Mouse (Mus musculus): ENCODE measurements around the gene Olfr690. TPM values are rescaled to one million over a fixed set of nuclear protein-coding genes. Genes with fewer than 3 reads are reported as not detected.
"Not testable (repeated sequence)": the region's sequence is repeated elsewhere in the genome, so short reads cannot be mapped to it uniquely, and the experiment has no call there.

The Olfr690 gene
- polyA plus RNA-seq (2017; shearing (Covaris generic)) = not detected

DNA sequence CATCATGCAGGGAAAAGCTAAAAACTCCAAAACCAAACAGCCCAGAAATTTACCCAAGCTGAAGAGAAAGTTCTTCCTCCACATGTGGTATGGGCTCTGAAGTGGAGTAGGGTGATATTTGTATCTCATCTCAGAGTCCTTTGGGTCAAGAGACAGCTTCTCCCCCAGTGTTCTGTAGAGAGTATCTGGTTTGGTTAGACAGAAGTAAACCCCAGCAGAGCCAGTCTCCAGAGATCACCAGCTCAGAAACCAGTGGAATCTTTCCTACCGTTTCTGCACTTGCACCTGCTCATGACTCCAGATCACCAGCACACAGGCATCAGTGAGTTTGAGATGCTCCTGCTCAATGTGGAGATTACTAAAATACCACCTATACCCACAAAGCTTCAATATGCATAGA, at the start of gene Olfr690:
TSS of gene Olfr690 (minus strand) at position 101 of the 400 bp plus-strand sequence.
- no peak for ATAC-seq

- ATAC-seq = no peak
Observed at GRCm38 (mm10) chr7:105380329-105380728, 46.4 kb upstream of the Olfr690 start.

DNA sequence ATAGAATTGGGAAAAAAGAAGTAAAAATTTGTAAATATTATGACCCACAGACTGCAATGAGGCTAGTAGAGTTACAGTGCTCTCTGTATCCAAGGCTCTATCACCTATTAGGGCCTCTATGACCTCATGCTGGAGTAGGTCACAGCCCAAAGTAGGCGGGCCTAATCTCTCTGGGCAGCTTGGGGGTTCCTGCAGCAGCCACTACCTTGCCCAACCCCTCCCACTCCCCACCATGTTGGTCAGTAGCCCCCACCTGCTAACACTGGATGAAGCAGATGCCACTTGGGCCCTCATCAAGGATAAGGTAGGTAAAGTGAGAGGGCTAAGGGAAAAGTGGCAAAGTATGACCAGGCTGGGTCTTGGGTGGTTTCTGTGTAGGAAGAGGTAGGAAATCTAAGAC, 41.0 kb upstream of the Olfr690 start, which contains the start of gene Gm5901:
TSS of gene Gm5901 (plus strand) at position 173 of the 400 bp plus-strand sequence.
- ATAC-seq = no peak

DNA sequence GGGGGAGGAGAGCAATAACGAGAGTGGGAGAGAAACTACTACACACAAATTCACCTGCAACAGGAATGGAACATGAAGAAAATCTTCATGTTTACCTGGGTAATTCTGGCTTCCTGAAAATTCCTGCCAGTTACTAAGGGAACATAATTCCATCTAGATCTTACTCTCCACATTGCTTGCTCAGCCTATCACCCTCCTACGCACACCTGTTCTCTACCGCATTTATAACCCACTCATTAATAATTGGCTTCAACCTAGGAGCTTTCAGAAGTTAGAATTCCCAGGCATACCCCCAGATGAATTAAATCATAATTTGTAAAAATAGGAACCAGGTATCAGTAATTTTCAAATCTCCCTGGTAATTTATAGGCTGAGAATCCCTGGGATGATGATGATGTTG, 40.1 kb upstream of the Olfr690 start:
- no peak for ATAC-seq

GRCm38 (mm10) chr7:105373509-105373908, 39.6 kb upstream of the Olfr690 start:
- no peak for ATAC-seq

GRCm38 (mm10) chr7:105372912-105373311, 39.0 kb upstream of the Olfr690 start:
- no peak for ATAC-seq

DNA sequence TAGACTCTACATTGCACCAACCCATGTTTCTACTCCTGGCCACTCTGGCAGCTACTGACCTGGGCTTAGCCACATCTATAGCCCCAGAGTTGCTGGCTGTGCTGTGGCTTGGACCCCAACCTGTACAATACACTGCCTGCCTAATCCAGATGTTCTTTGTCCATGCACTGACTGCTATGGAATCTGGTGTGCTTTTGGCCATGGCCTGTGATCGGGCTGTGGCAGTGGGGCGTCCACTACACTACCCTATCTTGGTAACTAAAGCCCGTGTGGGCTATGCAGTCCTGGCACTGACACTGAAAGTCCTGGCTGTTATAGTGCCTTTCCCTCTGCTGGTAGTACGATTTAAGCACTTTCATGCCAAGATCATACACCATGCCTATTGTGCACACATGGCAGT, 34.6 kb upstream of the Olfr690 start:
- ATAC-seq = no peak

- no peak for ATAC-seq
Observed at GRCm38 (mm10) chr7:105367930-105368329, 34.0 kb upstream of the Olfr690 start, which contains the start of gene Olfr692. Gene Olfr692, plus strand, starts transcription at chr7:105368230.

DNA sequence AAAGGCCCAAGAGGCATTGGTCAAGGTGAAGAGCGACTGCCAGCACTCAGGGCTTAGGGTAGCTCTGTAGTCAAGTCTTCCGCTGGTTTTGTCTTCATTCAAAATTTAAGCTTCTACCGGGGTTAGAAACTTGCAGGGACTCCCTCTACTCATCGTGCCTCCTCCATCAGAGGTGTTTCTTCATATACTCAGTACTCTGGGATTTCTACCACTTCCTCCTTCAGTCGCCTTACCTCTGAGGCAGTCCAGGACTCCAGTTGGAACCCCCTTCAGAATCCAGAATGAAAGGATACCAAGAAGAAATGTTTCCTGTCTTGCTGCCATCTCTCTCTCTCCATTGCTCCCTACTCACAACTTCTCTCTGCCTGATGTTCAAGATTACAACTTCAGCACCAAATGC, 33.4 kb upstream of the Olfr690 start:
- no peak for ATAC-seq

- ATAC-seq = no peak
Observed at GRCm38 (mm10) chr7:105361713-105362112, 27.8 kb upstream of the Olfr690 start.

- not testable (repeated sequence) for ATAC-seq
Observed at GRCm38 (mm10) chr7:105356487-105356886, 22.6 kb upstream of the Olfr690 start.

GRCm38 (mm10) chr7:105356064-105356463, 22.2 kb upstream of the Olfr690 start:
- not testable (repeated sequence) for ATAC-seq

GRCm38 (mm10) chr7:105342752-105343151, 8.8 kb upstream of the Olfr690 start:
- ATAC-seq = no peak

DNA sequence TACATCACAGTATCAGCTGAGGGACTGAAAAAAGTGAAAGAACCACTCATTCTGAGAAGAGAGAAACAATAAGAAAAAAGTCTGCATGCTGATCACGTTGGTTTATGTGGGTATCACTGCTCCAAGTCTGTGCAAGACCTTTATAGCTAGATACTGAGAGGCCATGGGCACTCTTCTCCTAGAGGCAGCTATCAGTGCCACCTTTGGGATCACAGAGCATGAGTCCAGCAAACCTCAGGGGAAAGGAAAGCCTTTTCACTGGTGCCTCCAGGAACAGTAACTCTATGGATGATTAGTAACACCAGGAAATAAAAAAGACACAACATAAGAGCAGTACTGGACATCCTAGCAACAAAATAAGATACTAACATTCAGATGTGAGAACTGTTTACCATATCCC, 8.3 kb upstream of the Olfr690 start, which contains the start of gene Olfr691:
TSS of gene Olfr691 (minus strand) at position 101 of the 400 bp plus-strand sequence.
- no peak for ATAC-seq

DNA sequence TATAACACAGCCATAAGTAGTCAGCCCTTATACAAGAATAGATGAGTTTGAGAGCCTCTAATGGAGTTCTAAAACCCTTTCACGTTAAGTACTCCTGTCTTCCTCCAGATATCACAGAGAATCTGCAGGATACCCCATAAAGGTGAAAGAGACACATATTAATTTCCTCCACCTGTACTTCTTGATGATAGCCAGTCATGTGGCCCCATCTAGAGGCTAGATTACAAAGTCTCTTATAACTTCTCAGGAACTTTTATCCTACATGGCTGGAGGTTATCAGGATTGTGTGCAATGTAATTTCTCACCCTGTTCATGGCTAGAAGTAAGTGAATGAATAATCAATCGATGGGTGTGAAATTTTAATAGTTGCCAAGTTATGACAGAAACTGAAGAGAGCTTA, 8.6 kb downstream of the Olfr690 start:
- ATAC-seq = no peak

- no peak for ATAC-seq
Observed at GRCm38 (mm10) chr7:105310865-105311264, 23.0 kb downstream of the Olfr690 start, which contains the start of gene Olfr689. Gene Olfr689, plus strand, starts transcription at chr7:105311165.

DNA sequence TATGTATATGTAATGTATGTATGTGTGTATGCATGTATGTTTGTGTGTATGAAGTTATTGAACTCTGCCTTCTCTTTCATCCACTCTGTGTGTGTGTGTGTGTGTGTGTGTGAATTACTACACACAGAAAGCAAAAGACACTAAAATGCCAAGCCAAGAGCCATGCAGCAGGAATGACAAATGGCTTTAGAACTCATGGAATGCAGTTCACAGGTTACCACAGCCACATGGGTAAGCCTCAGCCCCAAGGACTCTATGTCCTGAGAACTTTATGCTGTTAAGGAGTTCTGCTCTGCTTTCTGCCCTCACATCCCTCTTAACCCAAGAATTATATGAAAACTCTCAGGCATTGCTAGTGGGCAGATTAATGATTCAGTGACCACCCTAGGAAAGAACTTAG, 43.9 kb downstream of the Olfr690 start:
- no peak for ATAC-seq

DNA sequence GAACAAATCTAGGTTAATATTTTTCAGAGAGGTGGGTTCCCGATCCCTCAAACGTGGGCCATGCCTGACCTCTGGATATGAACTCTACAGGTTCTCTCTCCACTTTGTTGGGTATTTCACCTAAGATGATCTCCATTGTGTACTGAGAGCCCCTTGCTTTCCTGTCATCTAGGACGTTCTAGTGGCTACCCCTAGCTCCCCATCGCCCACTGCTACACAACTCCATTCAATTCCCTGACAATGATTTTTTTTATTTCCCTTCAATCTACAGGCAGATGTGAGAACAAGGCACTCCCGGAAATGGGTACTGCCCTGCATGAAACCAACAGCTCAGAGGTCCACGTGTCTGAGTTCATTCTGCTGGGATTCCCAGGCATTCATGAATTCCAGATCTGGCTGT, 46.1 kb downstream of the Olfr690 start, which contains the start of gene Olfr688:
TSS of gene Olfr688 (plus strand) at position 301 of the 400 bp plus-strand sequence.
- ATAC-seq = no peak

Other genes with a start within 250 kb of the Olfr690 start
- gene Olfr680-ps1, start 241.3 kb downstream of the Olfr690 start, polyA plus RNA-seq (2017; shearing (Covaris generic)) = not detected
- gene Olfr681, start 217.3 kb downstream of the Olfr690 start, polyA plus RNA-seq (2017; shearing (Covaris generic)) = not detected
- not detected for gene Olfr683, start 187.1 kb downstream of the Olfr690 start, polyA plus RNA-seq (2017; shearing (Covaris generic))
- gene Olfr684, start 170.5 kb downstream of the Olfr690 start, polyA plus RNA-seq (2017; shearing (Covaris generic)) = not detected
- not detected for gene Olfr685, start 148.1 kb downstream of the Olfr690 start, polyA plus RNA-seq (2017; shearing (Covaris generic))
- not detected for gene Olfr686, start 126.6 kb downstream of the Olfr690 start, polyA plus RNA-seq (2017; shearing (Covaris generic))
- not detected for gene Olfr688, start 46.0 kb downstream of the Olfr690 start, polyA plus RNA-seq (2017; shearing (Covaris generic))
- not detected for gene Olfr689, start 22.9 kb downstream of the Olfr690 start, polyA plus RNA-seq (2017; shearing (Covaris generic))
- gene Olfr691, start 8.2 kb upstream of the Olfr690 start, polyA plus RNA-seq (2017; shearing (Covaris generic)) = not detected
- gene Olfr692, start 34.1 kb upstream of the Olfr690 start, polyA plus RNA-seq (2017; shearing (Covaris generic)) = not detected
- not detected for gene Gm5901, start 40.9 kb upstream of the Olfr690 start, polyA plus RNA-seq (2017; shearing (Covaris generic))
- gene Fam160a2, start 66.0 kb upstream of the Olfr690 start, polyA plus RNA-seq (2017; shearing (Covaris generic)) = 10 to 100 TPM in 1 of 2 experiments, 1 to 10 TPM in 1; 9.6 to 27.0 TPM
- gene Cnga4, start 70.5 kb upstream of the Olfr690 start, polyA plus RNA-seq (2017; shearing (Covaris generic)) = not detected
- gene Cckbr, start 91.6 kb upstream of the Olfr690 start, polyA plus RNA-seq (2017; shearing (Covaris generic)) = not detected
- gene Cavin3, start 148.2 kb upstream of the Olfr690 start, polyA plus RNA-seq (2017; shearing (Covaris generic)) = under 1 TPM in 1 of 2 experiments, not detected in 1; 0.19 TPM
- 10 to 100 TPM; 21.6 to 25.9 TPM for gene Smpd1, start 220.3 kb upstream of the Olfr690 start, polyA plus RNA-seq (2017; shearing (Covaris generic))
- 10 to 100 TPM in 1 of 2 experiments, 1 to 10 TPM in 1; 7.5 to 10.2 TPM for gene Apbb1, start 247.5 kb upstream of the Olfr690 start, polyA plus RNA-seq (2017; shearing (Covaris generic))